Mouse (Mus musculus) thymus, postnatal 25 days (tissue): ENCODE measurements around the gene Adgrf1.
"Not testable (repeated sequence)": the region's sequence is repeated elsewhere in the genome, so short reads cannot be mapped to it uniquely, and the experiment has no call there.

Experiments
- DNase-seq: peaks from one replicate; pipeline ENCODE4 v3.0.0; 2022

The Adgrf1 gene

DNA sequence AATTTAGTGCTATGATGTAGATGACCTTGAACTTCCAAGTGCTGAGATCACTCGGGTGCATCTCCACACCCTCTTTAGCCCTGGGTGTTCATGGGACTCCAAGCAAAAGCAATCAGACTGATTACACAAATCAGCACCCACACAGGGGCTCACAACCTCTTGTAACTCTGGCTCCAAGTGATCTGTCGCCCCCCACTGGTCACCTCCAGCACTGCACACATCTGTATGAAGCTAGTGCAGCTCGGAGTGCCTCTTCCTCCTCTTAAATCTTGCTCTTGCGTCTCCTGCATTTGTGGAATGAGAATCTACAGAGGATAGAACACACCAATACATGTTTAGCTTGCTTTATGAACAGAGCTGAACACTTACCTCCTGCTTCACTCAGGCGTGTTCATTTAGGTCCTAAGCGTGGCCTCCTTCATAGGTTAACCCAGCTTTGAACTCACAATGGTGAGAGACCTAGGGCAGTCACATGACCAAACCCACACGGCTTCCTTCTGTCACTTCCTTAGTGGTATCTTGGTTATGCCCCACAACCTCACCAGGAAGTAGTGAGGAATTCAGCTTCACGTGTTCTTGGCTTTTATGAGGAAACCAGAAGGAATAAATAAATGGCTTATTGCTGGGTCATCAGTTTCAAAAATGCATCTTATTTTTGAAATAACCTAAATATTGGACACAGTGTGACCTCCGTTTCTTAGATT is 2.9 kb upstream of the Adgrf1 start:
- peak; percentile 48 for DNase-seq

DNA sequence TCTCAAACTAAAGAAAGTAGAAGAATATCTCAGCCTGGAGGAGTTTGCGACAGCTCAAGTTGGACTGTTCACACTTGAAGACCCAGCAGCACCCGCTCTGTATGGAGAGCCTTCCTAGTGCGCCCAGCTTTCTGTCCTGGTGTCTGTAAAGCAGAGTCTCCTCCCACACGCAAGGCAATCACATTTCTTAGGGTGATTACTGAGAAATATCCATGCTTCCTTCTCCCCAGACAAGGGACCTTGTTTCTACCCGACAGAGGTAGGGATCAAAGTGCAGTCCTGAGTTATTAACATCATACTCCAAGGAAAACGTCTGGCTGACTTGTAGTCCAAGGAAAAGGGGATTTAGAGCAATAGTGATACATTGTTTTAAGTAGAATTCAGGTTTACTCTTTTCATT is 6.1 kb downstream of the Adgrf1 start:
- DNase-seq = no peak

DNA sequence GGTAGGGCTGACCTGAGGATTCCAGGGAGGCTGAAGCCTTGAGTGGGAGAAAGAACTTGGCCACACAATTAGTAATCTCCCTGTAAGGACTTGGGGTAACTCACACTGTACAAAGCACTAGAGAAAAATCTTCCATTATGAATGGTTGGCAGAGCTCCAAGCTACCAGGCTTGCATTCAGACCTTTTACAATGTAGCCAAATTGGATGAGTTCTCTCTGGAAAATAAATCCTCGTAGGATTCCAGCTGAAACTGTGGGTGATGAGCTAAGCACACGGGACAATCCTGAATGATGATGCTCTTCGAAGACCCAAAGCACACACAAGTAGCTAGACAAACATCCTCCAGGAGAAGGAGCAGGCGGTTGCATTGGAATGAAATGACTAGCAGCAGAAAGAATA is 7.1 kb downstream of the Adgrf1 start:
- no peak for DNase-seq

DNA sequence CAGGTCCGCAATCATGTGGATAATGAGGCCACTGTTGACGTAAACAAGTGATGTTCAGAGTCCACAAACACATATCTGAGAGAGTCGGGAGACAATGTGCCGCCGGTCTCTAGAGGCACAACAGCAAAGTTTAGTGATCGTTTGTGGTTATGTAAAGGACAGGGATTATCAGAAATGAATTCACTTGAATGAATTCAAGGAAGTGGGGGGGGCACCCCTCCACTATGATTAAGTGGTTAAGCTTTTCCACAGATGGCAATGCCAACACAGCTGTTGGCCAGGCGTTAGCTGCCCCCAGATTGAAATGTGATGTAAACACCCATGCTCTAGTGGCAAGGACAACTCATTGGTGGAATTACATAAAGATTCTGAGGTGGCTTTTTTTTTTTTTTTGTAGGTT is 9.5 kb downstream of the Adgrf1 start:
- DNase-seq = no peak

DNA sequence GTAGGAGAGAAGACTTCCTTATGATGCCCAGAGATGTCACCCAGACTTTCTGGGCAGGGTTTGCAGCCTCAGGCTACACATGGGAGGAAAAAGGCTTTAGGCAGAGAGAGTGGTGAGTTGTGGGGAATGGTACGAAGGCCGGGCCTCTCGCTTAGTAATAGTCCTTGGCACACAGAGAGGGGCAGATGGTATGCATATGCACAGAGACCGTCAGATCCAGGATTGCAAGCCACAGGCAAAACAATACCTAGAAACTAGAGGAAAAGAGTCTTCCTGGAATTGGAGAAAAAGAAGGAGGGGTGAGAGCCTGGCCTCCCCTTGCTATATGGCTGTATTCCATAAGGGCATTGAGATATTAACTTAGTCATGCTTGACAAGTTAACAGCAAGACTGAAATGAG is 12.2 kb downstream of the Adgrf1 start:
- no peak for DNase-seq

DNA sequence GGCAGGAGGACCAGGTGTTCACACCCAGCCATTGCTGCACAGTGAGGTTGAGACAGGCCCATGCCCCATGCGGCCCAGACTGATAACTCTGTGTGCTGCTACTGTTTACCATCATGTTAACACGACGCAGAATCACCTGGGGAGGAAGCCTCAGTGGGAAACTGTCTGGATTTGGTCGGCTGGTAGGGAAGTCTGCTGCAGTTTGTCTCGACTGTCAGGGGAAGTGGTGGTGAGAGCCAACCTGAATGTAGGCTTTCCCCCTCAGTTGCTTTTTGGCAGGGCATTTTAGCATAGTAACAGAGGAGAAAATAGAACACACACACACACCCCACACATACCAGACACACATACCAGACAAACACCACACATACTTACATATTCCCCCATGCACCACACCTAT is 12.7 kb downstream of the Adgrf1 start:
- no peak for DNase-seq

DNA sequence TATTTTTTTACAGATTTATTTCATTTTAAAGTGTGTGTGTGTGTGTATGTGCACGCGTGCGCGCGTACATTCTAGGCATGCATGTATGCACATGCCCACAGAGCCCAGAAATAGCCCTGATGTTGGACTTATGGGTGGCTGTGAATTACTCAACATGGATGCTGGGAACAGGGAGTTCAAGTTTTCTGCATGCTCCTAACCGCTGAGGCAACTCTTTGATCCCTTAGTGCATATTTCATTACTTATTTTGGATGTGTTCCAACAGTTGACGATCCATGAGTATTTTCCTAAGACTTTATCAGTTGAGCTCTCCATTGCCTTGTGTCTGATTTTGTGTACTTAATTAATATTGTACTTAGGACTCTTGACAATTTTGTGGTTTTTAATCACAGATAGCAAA is 29.4 kb downstream of the Adgrf1 start:
- DNase-seq = no peak

DNA sequence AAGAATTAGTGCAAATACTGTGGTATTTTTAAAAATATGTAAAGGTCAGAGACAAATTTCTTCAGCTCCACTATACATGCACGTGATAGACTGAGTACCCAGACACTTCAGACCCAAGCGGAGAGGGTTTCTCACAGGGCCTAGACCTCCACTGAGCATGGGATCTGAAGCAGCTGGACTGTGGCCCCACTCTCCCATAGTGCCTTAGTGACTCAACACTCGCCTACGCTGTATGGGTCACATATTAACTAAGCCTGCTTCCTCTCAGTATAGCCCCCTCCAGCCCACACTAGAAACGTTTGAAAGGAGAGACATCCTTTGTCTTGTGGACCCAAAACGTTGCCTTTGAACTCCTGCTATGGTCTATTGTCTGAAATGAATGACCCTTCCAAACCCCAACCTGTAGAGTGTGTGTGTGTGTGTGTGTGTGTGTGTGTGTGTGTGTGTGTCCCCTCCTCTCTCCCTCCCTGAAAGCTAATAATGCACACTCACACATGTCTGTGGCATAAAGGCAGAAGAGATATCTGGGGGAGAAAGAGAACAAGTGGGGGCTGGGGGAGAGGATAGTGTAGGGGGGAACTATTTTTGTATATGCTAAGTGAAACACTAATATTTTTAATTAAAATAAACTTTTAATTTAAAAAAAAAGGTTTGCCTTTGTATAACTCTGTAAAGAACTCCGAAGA is 56.0 kb downstream of the Adgrf1 start:
- no peak for DNase-seq

DNA sequence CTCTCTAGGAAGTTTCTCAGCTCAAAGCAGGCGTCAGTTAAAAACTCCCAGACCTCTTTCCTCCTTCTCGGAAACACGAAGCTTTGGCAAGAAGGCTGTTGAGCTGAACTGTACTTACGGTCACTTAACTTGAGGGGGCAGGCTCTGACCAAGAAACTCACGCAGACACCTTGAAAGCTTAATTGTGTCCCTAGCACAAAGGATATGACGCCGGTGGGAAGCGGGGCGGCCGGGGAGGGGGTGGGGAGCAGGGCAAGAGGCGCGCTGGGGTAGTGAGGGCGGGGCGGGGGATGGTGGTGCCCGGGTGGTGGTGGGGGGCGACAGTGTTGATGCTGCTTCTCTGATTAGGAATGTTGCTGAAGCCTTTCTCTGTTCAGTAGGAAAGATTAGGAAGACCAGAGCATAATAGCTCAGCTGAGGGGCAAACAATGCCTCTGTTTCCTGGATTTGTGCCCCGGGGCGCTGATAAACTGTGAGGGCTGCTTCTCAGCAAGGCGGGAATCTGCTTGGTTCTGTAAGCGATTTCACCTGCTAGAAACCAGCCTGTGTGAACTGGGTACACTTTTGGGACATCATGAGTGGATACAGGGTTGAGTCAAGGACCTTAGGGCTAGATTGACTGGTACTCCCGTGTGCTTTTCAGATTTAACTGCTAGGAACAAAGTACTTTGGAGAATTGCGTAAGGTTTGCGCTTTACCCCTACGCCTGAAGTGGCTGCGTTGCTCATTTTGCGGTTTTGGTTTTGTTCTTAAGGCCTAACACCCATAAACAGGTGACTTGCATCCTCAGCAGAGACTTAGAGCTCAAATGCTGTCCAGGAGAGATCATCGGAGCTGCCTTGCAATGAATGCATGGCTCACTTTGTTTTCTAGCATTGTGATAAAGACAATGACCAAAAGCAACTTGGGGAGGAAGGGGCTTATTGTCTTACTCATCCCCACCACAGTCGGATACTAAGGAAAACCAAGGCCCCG is 56.9 kb downstream of the Adgrf1 start:
- peak; percentile 21 for DNase-seq

DNA sequence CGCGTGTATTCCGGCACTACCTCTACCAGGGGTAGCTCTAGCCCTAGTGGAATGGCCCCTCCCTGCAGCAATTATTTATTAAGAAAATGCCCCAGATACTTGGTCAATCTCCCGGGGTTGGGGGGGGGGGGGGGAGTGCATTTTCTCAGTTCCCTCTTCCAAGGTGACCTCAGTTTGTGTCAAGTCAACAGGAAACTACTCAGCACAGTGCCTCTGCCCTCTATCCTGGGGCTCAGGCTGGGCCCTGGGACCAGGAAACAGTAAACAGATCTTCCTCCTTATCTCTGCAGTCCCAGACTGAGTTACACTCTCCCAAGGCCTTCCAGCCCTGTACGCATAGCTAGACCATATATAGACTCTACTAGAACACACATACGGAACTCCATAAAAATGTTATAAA is 57.7 kb downstream of the Adgrf1 start:
- DNase-seq = no peak

DNA sequence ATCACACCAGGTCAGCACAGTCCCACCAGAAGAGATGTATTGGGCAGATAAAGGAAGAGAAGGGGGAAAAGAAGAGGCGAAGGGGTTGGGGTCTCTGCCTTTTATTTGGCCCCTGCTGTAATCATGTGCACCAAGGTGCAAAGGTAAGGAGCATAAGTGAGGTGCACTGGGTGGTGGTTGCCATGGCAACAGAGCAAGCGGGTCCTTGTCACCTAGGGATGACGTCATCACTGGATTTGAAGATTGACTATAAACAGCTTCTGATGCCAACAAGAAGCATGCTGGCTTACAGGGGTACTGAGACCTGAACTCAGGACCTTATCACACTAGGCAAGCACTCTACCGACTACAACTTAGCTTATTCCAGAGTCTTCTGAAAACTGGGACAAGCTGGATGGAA is 59.1 kb downstream of the Adgrf1 start:
- DNase-seq = no peak

DNA sequence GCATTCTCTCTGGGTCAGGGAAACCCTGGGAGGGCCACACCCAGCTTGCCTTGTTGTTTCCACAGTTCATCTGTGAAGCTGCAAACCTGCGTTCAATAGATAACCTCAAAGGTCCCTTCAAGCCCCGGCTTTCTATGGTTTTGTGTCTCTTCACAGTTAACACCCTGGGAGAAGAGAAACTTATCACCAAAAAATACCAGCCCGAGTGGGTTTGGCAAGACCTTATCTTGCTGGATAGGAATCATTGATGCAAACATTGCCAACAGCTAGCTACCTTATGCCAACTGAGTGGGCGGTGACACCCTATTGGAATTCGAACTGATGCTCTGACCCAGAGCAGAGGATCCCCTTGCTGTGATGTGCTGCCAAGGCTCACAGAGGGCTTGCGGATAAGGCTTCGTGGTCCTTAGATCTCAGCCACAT is 59.6 kb downstream of the Adgrf1 start:
- DNase-seq = no peak

DNA sequence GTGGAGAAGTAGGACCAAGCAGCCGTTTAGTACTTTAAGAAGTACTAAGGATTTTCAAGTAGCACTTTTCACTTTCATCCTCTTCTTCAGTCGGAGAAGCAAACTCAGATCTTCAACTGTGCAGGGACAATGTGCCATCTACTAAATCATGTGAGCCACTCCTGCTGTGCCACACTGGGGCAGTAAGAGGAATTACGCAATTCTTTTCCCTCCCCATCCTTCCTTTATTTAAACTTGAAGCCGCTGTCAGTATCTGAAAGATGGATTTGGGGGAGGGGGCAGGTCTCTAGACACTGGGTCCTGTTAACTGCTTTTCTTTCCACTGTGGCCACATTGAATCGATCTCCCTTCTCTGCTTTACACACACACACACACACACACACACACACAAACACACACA is 62.6 kb downstream of the Adgrf1 start:
- DNase-seq = no peak

DNA sequence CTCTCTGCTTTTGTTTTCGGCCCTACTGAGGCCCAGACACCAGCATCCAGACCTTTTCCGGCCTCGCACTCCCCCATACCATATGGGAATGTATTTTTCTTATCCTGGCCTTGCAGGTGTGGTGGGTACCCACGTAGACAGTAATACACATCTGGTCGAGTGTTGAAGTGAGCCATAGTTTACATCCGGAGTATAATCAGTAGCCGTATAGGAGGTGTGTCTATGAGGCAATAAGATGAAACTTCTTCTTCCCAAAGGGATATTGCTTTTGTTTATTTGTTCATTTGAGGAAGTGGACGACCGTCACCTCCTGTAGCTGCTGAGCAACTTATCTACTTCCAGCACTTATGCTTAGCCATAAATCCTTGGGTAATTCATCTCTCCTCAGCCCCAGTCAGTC is 63.9 kb downstream of the Adgrf1 start:
- no peak for DNase-seq

DNA sequence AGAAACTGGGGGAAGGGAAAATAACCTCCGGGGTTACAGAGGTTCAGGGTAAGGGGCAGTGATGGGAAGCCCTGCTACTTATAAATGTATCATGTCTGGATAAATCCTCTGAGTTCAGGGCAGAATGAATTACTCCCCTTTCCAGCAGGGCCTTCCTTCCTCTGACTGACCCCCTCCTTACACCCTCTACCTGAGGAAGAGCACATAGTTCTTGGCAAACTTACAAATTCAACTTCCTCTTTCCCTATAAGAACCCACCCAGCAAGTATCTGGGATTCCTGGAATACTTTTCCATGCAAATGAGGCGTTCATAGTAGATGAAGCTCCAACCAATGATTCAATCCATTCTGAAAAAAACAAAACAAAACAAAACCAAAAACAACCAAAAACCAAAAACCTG is 67.5 kb downstream of the Adgrf1 start:
- no peak for DNase-seq

DNA sequence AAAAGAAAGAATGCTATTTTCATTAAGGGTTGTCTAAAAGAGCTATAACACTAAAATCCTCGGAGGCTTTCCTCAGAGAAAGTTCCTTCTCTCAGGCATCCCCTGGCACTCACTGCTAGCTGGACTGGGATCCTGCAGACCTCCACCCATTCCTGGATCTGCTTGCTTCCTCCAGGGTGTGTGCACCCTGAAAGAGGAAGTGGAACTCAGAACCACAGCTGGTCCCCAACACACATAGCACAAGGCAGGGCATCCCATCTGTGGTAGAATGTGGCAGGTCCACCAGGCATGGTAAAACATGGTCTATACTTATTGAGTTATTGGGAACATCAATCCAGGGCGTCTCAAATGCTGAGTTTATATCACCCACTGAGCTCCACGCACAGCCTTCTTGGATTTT is 68.2 kb downstream of the Adgrf1 start:
- no peak for DNase-seq

DNA sequence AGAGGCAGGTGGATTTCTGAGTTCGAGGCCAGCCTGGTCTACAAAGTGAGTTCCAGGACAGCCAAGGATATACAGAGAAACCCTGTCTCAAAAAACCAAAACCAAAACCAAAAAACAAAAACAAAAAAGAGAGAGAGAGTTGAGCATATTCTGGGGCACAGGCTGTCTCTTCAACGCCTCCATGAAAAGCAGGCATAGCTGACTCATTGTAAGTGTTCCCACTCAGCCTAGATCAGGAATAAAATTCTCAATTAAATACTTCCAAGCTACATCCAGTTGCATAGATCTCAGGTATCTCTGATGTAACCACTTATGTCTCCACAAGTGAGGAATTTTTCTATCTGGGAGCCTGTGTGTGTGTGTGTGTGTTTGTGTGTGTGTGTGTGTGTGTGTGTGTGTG is 76.4 kb downstream of the Adgrf1 start:
- not testable (repeated sequence) for DNase-seq

DNA sequence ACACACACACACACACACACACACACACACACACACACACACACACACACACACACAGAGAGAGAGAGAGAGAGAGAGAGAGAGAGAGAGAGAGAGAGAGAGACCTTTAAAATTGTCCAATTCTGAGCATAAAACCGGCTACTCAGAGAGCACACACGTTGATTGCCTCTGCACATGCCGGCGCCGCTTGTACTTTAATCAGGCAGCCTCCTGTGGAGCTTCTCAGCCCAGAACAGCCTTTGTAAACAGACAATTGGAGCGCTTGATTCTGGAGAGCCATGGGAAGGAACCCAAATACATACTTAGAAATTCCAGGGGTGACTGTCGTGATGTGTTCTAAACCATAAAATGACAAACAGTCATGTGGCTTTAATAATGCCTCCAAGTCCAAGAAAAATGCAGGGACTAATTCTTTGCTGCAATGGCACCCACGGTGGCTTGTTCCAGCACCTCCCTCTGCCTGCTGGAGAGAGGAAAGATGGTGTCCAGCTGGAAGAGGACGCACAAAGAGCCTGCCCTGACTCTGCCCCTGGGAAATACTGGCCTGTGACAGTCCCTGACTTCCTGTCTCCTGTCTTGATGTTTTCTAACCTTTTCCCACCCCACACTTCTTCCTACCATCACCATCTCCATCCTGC is 87.9 kb downstream of the Adgrf1 start:
- no peak for DNase-seq

DNA sequence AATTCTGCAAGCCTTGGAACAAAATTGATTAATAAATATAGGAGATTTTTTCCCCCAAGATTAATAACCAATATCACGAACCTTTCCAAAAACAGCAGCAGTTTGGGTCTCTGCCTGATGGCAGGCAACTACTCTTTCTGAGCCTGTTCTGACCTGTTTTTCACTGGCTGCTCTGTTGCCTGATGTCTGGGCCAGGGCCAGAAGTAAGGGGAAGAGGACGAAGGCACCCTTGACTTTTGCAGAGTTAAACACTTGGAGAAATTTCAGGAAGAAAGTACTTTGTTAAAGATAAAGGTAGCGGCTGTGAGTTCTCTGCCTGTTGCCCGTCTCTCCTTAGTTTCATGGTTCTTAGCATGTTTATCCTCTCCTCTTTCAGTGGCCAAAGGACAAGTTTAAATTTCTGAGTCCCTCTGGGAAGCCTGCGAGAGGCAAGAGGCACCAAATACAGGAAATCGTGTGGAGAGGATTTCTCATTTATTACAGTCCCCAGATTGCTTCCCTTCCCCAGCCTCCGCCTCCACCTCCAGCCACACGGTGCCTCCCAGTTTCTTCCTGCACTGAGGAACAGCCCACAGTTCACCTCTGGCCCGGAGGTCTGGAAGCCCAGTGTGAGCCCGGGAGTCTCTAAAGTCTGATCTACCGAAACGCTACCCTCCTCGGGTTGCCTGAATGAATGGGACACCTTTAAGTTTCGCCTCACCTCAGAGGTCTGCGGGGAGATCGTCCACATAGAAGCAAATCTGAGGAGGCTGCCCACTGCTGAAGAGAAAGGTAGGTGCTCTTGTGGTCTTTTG is 89.9 kb downstream of the Adgrf1 start, which contains the start of gene Adgrf5:
Gene Adgrf5, plus strand, starts transcription at position 626 of the 794 bp plus-strand sequence.
- no peak for DNase-seq

DNA sequence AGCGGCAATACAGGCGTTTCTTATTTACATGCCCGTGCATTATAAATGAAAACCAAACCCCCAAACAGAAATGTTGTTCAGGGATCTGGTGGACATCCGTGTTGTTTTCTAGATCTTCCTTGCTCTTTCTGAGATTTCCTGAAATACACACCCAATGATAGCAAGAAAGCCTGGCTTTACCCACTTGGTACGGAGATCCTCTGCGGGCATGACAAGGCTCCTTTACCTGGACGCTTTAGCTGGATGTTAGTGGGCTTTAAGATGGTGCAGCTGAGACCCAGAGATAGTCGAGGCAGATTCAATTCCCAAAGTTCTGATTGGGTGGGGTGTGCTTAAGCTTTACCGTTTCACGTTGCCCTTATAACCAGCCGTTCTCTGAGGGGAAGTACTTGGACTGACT is 90.9 kb downstream of the Adgrf1 start:
- no peak for DNase-seq

DNA sequence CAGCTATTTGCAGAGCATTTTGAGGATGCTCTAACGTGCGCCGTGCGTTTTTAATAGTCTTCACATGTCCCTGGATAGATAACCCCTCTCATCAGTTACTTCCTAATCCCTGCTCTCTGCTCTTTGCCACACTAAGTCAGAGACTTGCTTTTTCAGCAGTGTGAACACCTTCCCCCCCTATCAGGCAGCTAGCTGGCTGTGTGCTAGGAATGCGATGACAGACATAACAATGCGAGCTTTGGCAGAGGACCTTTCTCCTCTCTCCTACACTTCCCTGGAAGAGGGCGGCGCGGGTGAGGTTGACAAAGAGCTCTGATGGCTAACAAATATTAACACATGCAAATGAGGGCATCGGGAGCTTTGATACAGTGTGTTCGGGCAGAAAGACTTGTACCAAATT is 92.2 kb downstream of the Adgrf1 start:
- no peak for DNase-seq

DNA sequence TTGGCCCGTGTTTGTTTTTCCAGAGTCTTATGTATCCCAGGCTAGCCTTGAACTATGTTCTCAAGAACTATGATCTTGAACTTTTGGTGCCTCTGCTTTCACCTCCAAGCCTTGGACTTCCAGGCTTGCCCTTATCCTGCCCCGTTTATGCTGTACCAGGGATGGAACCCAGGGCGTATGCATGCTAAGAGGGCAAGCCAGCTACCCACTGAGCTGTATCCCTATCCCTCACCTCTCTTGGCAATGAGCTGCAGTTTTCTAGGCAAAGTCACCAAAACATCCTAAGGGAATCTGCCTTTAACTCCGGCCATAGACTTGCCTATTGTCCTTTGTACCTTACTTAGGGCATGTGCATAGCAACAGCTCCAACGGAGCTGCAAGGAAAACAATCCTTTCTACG is 92.8 kb downstream of the Adgrf1 start:
- no peak for DNase-seq
